Mouse (Mus musculus): Measurements from ENCODE around the gene Prkg2. TPM values are rescaled to one million over a fixed set of nuclear protein-coding genes. Genes with fewer than 3 reads are reported as not detected.

The Prkg2 gene
- polyA plus RNA-seq, 2 experiments = 0.01 TPM; not detected in 1

- 67% methylated on average over 3 of the region's 3 CpGs for WGBS (ENCODE audit: insufficient replicate concordance)
- Histone ChIP-seq H3K27ac (no peak overlapping the region), H3K36me3 (replicated peaks; ENCODE audit: control insufficient read depth, insufficient read depth, low read depth) (no peaks in the 10 kb centered on the region), H3K4me1 (replicated peaks; ENCODE audit: control insufficient read depth in 2 of 2, insufficient read depth in 2 of 2, low read length in 1 of 2) (no peaks in the 10 kb centered on the region), H3K4me2 (ENCODE audit: low read depth) (no peak overlapping the region), H3K27me3 (ENCODE audit: control insufficient read depth, insufficient read depth, low read length) (no peaks in the 10 kb centered on the region), H3K4me3 (ENCODE audit: insufficient read depth in 1 of 2, low read depth in 2 of 2, low read length in 2 of 2) (no peak overlapping the region), H3K9ac (replicated peaks) (no peak overlapping the region), H3K9me3 (ENCODE audit: control insufficient read depth, low read length) (no peaks in the 10 kb centered on the region)
- TF ChIP-seq EP300 (IDR thresholded peaks at IDR 0.05; ENCODE audit: low read depth) (no peak), CTCF (IDR thresholded peaks at IDR 0.05; ENCODE audit: low read depth) (no peak)
- ATAC-seq (ENCODE audit: insufficient read depth) = no peak
- no peak for DNase-seq (ENCODE audit: low read depth in 3 of 3, low spot score in 3 of 3)
Measured at GRCm38 (mm10) chr5:98985077-98985476, 52.1 kb downstream of the Prkg2 start.

- ATAC-seq (ENCODE audit: insufficient read depth) = no peak
- TF ChIP-seq CTCF (IDR thresholded peaks at IDR 0.05; ENCODE audit: low read depth) (no peak), EP300 (IDR thresholded peaks at IDR 0.05; ENCODE audit: low read depth) (no peak)
- Histone ChIP-seq H3K27ac (no peak overlapping the region), H3K4me1 (replicated peaks; ENCODE audit: control insufficient read depth in 2 of 2, insufficient read depth in 2 of 2, low read length in 1 of 2) (no peaks in the 10 kb centered on the region), H3K4me3 (ENCODE audit: insufficient read depth in 1 of 2, low read depth in 2 of 2, low read length in 2 of 2) (no peak overlapping the region), H3K36me3 (replicated peaks; ENCODE audit: control insufficient read depth, insufficient read depth, low read depth) (no peaks in the 10 kb centered on the region), H3K27me3 (ENCODE audit: control insufficient read depth, insufficient read depth, low read length) (no peaks in the 10 kb centered on the region), H3K9me3 (ENCODE audit: control insufficient read depth, low read length) (no peaks in the 10 kb centered on the region), H3K4me2 (ENCODE audit: low read depth) (no peak overlapping the region), H3K9ac (replicated peaks) (no peak overlapping the region)
- WGBS (ENCODE audit: insufficient replicate concordance) = 58% methylated on average over 7 of the region's 7 CpGs
- DNase-seq (ENCODE audit: low read depth in 3 of 3, low spot score in 3 of 3) = no peak
Measured at GRCm38 (mm10) chr5:98981304-98981703, 55.8 kb downstream of the Prkg2 start.

GRCm38 (mm10) chr5:98978316-98978715, 58.8 kb downstream of the Prkg2 start:
- Histone ChIP-seq H3K4me1 (replicated peaks; ENCODE audit: control insufficient read depth in 2 of 2, insufficient read depth in 2 of 2, low read length in 1 of 2) (no peaks in the 10 kb centered on the region), H3K4me2 (ENCODE audit: low read depth) (no peak overlapping the region), H3K9me3 (ENCODE audit: control insufficient read depth, low read length) (no peaks in the 10 kb centered on the region), H3K9ac (replicated peaks) (no peak overlapping the region), H3K36me3 (replicated peaks; ENCODE audit: control insufficient read depth, insufficient read depth, low read depth) (no peaks in the 10 kb centered on the region), H3K4me3 (ENCODE audit: insufficient read depth in 1 of 2, low read depth in 2 of 2, low read length in 2 of 2) (no peak overlapping the region), H3K27me3 (ENCODE audit: control insufficient read depth, insufficient read depth, low read length) (no peaks in the 10 kb centered on the region), H3K27ac (no peak overlapping the region)
- TF ChIP-seq EP300 (IDR thresholded peaks at IDR 0.05; ENCODE audit: low read depth) (no peak), CTCF (IDR thresholded peaks at IDR 0.05; ENCODE audit: low read depth) (no peak)
- DNase-seq (ENCODE audit: low read depth in 3 of 3, low spot score in 3 of 3) = no peak
- no peak for ATAC-seq (ENCODE audit: insufficient read depth)
- WGBS (ENCODE audit: insufficient replicate concordance) = 53% methylated on average over 6 of the region's 6 CpGs

- 59% methylated on average over 10 of the region's 10 CpGs for whole genome bisulfite sequencing (ENCODE audit: insufficient replicate concordance)
- Histone ChIP-seq H3K27me3 (ENCODE audit: control insufficient read depth, insufficient read depth, low read length) (no peaks in the 10 kb centered on the region), H3K9me3 (ENCODE audit: control insufficient read depth, low read length) (no peaks in the 10 kb centered on the region), H3K27ac (no peak overlapping the region), H3K36me3 (replicated peaks; ENCODE audit: control insufficient read depth, insufficient read depth, low read depth) (no peaks in the 10 kb centered on the region), H3K9ac (replicated peaks) (no peak overlapping the region), H3K4me2 (ENCODE audit: low read depth) (no peak overlapping the region), H3K4me3 (ENCODE audit: insufficient read depth in 1 of 2, low read depth in 2 of 2, low read length in 2 of 2) (no peak overlapping the region), H3K4me1 (replicated peaks; ENCODE audit: control insufficient read depth in 2 of 2, insufficient read depth in 2 of 2, low read length in 1 of 2) (no peaks in the 10 kb centered on the region)
- no peak for DNase-seq (ENCODE audit: low read depth in 3 of 3, low spot score in 3 of 3)
- no peak for ATAC-seq (ENCODE audit: insufficient read depth)
- TF ChIP-seq CTCF (IDR thresholded peaks at IDR 0.05; ENCODE audit: low read depth) = no peak
- TF ChIP-seq EP300 (IDR thresholded peaks at IDR 0.05; ENCODE audit: low read depth) = no peak
Measured at GRCm38 (mm10) chr5:98975877-98976672, 61.1 kb downstream of the Prkg2 start.

- no peaks in the 10 kb centered on the region for H3K4me1 ChIP-seq (replicated peaks; ENCODE audit: control insufficient read depth in 2 of 2, insufficient read depth in 2 of 2, low read length in 1 of 2)
- TF ChIP-seq CTCF (IDR thresholded peaks at IDR 0.05; ENCODE audit: low read depth) (no peak), EP300 (IDR thresholded peaks at IDR 0.05; ENCODE audit: low read depth) (no peak)
- H3K27me3 ChIP-seq (ENCODE audit: control insufficient read depth, insufficient read depth, low read length) = no peaks in the 10 kb centered on the region
- no peak overlapping the region for H3K9ac ChIP-seq (replicated peaks)
- no peaks in the 10 kb centered on the region for H3K36me3 ChIP-seq (replicated peaks; ENCODE audit: control insufficient read depth, insufficient read depth, low read depth)
- 58% methylated on average over 9 of the region's 9 CpGs for WGBS (ENCODE audit: insufficient replicate concordance)
- no peak overlapping the region for H3K4me2 ChIP-seq (ENCODE audit: low read depth)
- no peak overlapping the region for H3K4me3 ChIP-seq (ENCODE audit: insufficient read depth in 1 of 2, low read depth in 2 of 2, low read length in 2 of 2)
- no peak overlapping the region for H3K27ac ChIP-seq
- DNase-seq (ENCODE audit: low read depth in 3 of 3, low spot score in 3 of 3) = no peak
- ATAC-seq (ENCODE audit: insufficient read depth) = no peak
- H3K9me3 ChIP-seq (ENCODE audit: control insufficient read depth, low read length) = no peaks in the 10 kb centered on the region
Measured at GRCm38 (mm10) chr5:98966679-98967078, 70.5 kb downstream of the Prkg2 start.

Data from liver, embryonic 14.5 days (tissue).